Comparison of ENCODE assay signal across 8 mouse cellular contexts in genomic region chrX:38563941-38564541, GRCm38 (mm10). TPM values are rescaled to one million over a fixed set of nuclear protein-coding genes. Genes with fewer than 3 reads are reported as not detected.
A peak's percentile ranks its signal among the peaks of the same experiment; 100 is the strongest.
DNase-seq lines count a peak whose midpoint lies in the region; ATAC-seq lines count a peak whose summit lies in the region.

No protein-coding gene starts in this region.

- H3K36me3 ChIP-seq in intestine, embryonic 15.5 days = no peaks in the 10 kb centered on the region
- no peaks in the 10 kb centered on the region for H3K36me3 ChIP-seq in splenic B cell, adult 2 months (ENCODE audit: control insufficient read depth, insufficient read depth, low read length, poor library complexity, severe bottlenecking)

- no peaks in the 10 kb centered on the region for H3K9me3 ChIP-seq in intestine, embryonic 15.5 days

- peak; percentile 7; the same call in 1 of the 2 replicates for ATAC-seq in intestine, embryonic 15.5 days

- H3K27ac ChIP-seq in intestine, embryonic 15.5 days = peak overlapping the region; percentile 95

- peak; percentile 4 for DNase-seq in embryo, embryonic 10 days (ENCODE audit: low spot score)
- DNase-seq in embryo, embryonic 11 days = no peak
- DNase-seq in cerebellum, adult 11 months = peak; percentile 28
- peak; percentile 7 to 13 for DNase-seq in frontal cortex, postnatal 10 days (ENCODE audit: low spot score in 2 of 2)
- peak; percentile 12 to 23 for DNase-seq in left cerebral cortex, postnatal 36 days (ENCODE audit: low spot score in 2 of 2)
- DNase-seq in mesoderm, embryonic 11.5 days (ENCODE audit: low read depth, low spot score) = peak; percentile 2
- peak; percentile 15 for DNase-seq in splenic B cell, adult 2 months (ENCODE audit: low read depth, low spot score)

- H3K4me2 ChIP-seq in intestine, embryonic 15.5 days (replicated peaks) = peak overlapping the region; percentile 65

- intact Hi-C loops in left cerebral cortex, postnatal 36 days (cut with DNase I) = loop anchor here (2.0 kb wide), 1 partner anchor 37 kb away; the partner anchor contains the start of gene Mcts1

- H3K9ac ChIP-seq in intestine, embryonic 15.5 days = peak overlapping the region; percentile 60

- no peaks in the 10 kb centered on the region for H3K4me1 ChIP-seq in intestine, embryonic 15.5 days (replicated peaks)

- WGBS in intestine, embryonic 15.5 days = 18% methylated on average over 12 of the region's 19 CpGs

- no peaks in the 10 kb centered on the region for H3K27me3 ChIP-seq in intestine, embryonic 15.5 days (replicated peaks)
- H3K27me3 ChIP-seq in splenic B cell, adult 2 months (ENCODE audit: control insufficient read depth, insufficient read depth, low read length, poor library complexity, severe bottlenecking) = no peaks in the 10 kb centered on the region

- peak overlapping the region; percentile 54 for H3K4me3 ChIP-seq in intestine, embryonic 15.5 days (replicated peaks)

RNA-seq across cellular contexts. Expression of gene Cul4b, which starts 12.0 kb away (rescaled TPM):
- polyA plus RNA-seq in intestine, embryonic 15.5 days (2015; fragmentation: Nextera tagmentation; extraction: Ambion mirVana) = 24.7 and 29.3 TPM in 2 replicates
- 10 to 100 TPM; 32.8 to 37.6 TPM for total RNA-seq in left cerebral cortex, postnatal 36 days (2021)

RNA-seq across cellular contexts. Expression of gene Mcts1, which starts 36.3 kb away (rescaled TPM):
- polyA plus RNA-seq in intestine, embryonic 15.5 days (2015; fragmentation: Nextera tagmentation; extraction: Ambion mirVana) = 95.2 and 104 TPM in 2 replicates
- 10 to 100 TPM; 67.3 to 82.1 TPM for total RNA-seq in left cerebral cortex, postnatal 36 days (2021)
